Mouse (Mus musculus): ENCODE data around the gene Vcl.

DNA sequence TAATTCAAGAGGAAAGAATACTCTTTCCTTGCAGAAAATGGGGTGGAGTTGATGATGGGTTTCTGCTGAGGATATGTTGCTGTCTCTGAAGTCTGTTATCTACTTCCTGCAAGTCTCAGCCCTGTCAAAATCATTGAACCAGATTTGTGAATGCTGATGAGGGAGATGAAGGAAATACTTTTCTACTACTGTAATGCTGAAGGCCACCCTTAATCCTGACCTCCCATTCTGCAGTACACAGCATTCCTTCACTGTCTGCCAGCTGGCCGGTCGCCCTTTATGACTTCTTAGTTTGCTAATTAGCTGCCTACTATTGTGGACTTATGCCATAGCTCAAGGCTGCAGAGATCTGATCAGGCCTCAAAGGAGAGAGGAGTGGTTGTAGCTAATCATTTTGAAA is 54.6 kb downstream of the Vcl start:
- TF ChIP-seq CTCF (IDR thresholded peaks at IDR 0.05; ENCODE audit: extremely low read depth, insufficient read depth, low read length): no peak
- no peak for TF ChIP-seq POLR2A (IDR thresholded peaks at IDR 0.05; ENCODE audit: extremely low read depth, insufficient read depth, low read length)

All from cortical plate, adult 2 months (tissue).